Mouse (Mus musculus): ENCODE measurements around the gene Nkain1. TPM values are rescaled to one million over a fixed set of nuclear protein-coding genes. Genes with fewer than 3 reads are reported as not detected.

Nkain1 gene
- total RNA-seq, 2 experiments from 2014 or later = 5.6 to 5.8 TPM

Other genes starting within 250 kb of the Nkain1 start
- 10 to 100 TPM; 40.4 to 46.0 TPM for gene Zcchc17, start 214.2 kb downstream of the Nkain1 start, total RNA-seq (2021)
- 10 to 100 TPM; 27.3 to 34.9 TPM for gene Snrnp40, start 214.0 kb downstream of the Nkain1 start, total RNA-seq (2021)
- gene Pum1, start 89.1 kb upstream of the Nkain1 start, total RNA-seq (2021) = 10 to 100 TPM; 68.9 to 79.0 TPM
- 100 to 1,000 TPM; 205 to 421 TPM for gene Sdc3, start 218.4 kb upstream of the Nkain1 start, total RNA-seq (2021)